Mouse (Mus musculus): ENCODE results near the gene Gm21693. TPM values are rescaled to one million over a fixed set of nuclear protein-coding genes. Genes with fewer than 3 reads are reported as not detected.

The Gm21693 gene
- not detected in 2 replicates for polyA plus RNA-seq (2012)

GRCm38 (mm10) chrY:3345229-3345628 lies at the start of gene Gm21693:
Gene Gm21693 (minus strand): TSS chrY:3345329.

DNA sequence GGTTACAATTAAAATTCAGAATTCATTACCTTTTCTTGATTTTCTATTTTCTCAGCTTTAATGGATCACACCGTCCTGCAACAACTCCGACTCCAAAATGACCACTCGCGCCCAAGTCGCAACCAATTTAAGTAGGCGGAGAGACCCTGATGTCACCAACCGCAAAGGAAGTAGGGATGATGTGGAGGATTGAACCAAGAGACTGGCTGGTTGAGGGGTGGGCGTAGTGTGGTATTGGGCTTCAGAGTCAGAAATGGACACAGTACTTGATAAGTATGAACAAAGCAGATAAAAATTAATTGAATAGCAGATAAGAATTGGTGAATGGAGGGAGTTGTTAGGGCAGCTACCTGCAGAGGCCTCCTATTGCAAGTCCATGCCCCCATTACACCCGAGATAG lies 38.8 kb downstream of the Gm21693 start, which contains the start of gene Gm21677:
Gene Gm21677 (minus strand): TSS at position 101 of the 400 bp plus-strand sequence.

Other genes starting within 250 kb of the Gm21693 start
- gene Gm21677, start 38.9 kb downstream of the Gm21693 start, polyA plus RNA-seq (2012): not detected in 2 replicates
- not detected in 2 replicates for gene Gm21704, start 64.8 kb upstream of the Gm21693 start, polyA plus RNA-seq (2012)
- gene Gm21708, start 64.8 kb upstream of the Gm21693 start, polyA plus RNA-seq (2012): not detected in 2 replicates

Data from megakaryocyte-erythroid progenitor cell, adult 5 weeks (primary cell).